11 mouse cellular contexts compared by ENCODE assay signal in the genomic region with DNA sequence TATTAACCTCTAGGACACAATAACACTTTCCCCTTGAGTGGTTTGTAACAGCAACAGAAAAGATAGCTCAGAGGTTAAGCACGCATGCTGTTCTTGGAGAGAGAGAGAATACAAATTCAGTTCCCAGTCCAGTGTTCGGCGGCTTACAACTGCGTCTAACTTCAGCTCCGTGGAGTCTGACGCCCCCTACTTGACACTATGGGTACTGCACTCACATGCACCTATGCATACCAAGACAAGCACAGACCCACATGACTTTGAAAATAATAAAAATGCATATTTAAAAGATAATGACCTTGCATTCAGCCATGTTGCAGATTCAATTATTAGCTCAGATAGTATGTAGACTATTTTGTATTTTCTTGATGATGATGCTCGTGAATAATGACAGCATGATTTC. TPM values are rescaled to one million over a fixed set of nuclear protein-coding genes. Genes with fewer than 3 reads are reported as not detected.
DNase-seq lines count a peak whose midpoint lies in the region; ATAC-seq and TF ChIP-seq lines count a peak whose summit lies in the region.
"Had no signal": no experiment of that assay in that cellular context is flagged by ENCODE, and none has a peak within 500 bp of the region (broad histone marks: within the 10 kb centered on the region; RNA-seq: fewer than 3 reads in every experiment).

No protein-coding gene starts in this region.

- no peaks in the 10 kb centered on the region for H3K36me3 ChIP-seq in liver, embryonic 12.5 days
- H3K36me3 ChIP-seq in E14TG2a.4 (ENCODE audit: insufficient read depth, low read length), result no peaks in the 10 kb centered on the region
- H3K36me3 ChIP-seq: kidney, embryonic 15.5 days had no signal

- no peak overlapping the region for H3K4me2 ChIP-seq in liver, embryonic 12.5 days
- H3K4me2 ChIP-seq: forebrain, embryonic 13.5 days; kidney, embryonic 15.5 days had no signal

- peak; percentile 11 for DNase-seq in liver
- DNase-seq in testis, postnatal 10 days (ENCODE audit: low spot score), result peak; percentile 58
- no peak for DNase-seq in c-Kit-positive CD71-positive TER-119-positive erythroid progenitor cells, embryonic 14.5 days (ENCODE audit: low spot score)
- no peak for DNase-seq in embryo, embryonic 11 days
- DNase-seq: lung, postnatal 4 days had no signal

- TF ChIP-seq CTCF in E14TG2a.4 (conservative IDR thresholded peaks at IDR 0.05; ENCODE audit: low read length), result peak; percentile 77
- 0 out of 2 replicates have a peak, but pooled peaks have one; percentile 20 for TF ChIP-seq CTCF in bone marrow macrophage, adult 2 months (IDR thresholded peaks at IDR 0.05; ENCODE audit: low read depth, low read length)

- WGBS in liver, embryonic 12.5 days (ENCODE audit: insufficient replicate concordance), result 40% methylated on average over 7 of the region's 7 CpGs

- no peak overlapping the region for H3K4me3 ChIP-seq in liver, embryonic 12.5 days
- H3K4me3 ChIP-seq in E14TG2a.4 (replicated peaks; ENCODE audit: low read length), result no peak overlapping the region
- H3K4me3 ChIP-seq in bone marrow macrophage, adult 2 months (ENCODE audit: insufficient read depth, low read length), result no peak overlapping the region
- H3K4me3 ChIP-seq: forebrain, embryonic 13.5 days; kidney, embryonic 15.5 days had no signal

- no peak overlapping the region for H3K9ac ChIP-seq in liver, embryonic 12.5 days
- H3K9ac ChIP-seq: forebrain, embryonic 13.5 days; kidney, embryonic 15.5 days had no signal

- H3K27ac ChIP-seq in liver, embryonic 12.5 days, result no peak overlapping the region
- no peak overlapping the region for H3K27ac ChIP-seq in bone marrow macrophage, adult 2 months (ENCODE audit: insufficient read depth, low read depth, low read length)
- H3K27ac ChIP-seq: forebrain, embryonic 13.5 days; kidney, embryonic 15.5 days had no signal

- no peaks in the 10 kb centered on the region for H3K9me3 ChIP-seq in liver, embryonic 12.5 days (replicated peaks)
- H3K9me3 ChIP-seq in E14TG2a.4 (ENCODE audit: low read length), result no peaks in the 10 kb centered on the region
- H3K9me3 ChIP-seq: forebrain, embryonic 13.5 days; kidney, embryonic 15.5 days had no signal

- no peak for ATAC-seq in liver, embryonic 12.5 days
- no peak for ATAC-seq in inflammation-experienced regulatory T-cells, adult 6 months
- ATAC-seq: forebrain, embryonic 13.5 days had no signal

- H3K27me3 ChIP-seq in liver, embryonic 12.5 days (replicated peaks), result no peaks in the 10 kb centered on the region
- H3K27me3 ChIP-seq in E14TG2a.4 (ENCODE audit: insufficient read depth, low read length), result no peaks in the 10 kb centered on the region
- H3K27me3 ChIP-seq: forebrain, embryonic 13.5 days; kidney, embryonic 15.5 days had no signal

- TF ChIP-seq POLR2A in bone marrow macrophage, adult 2 months (IDR thresholded peaks at IDR 0.05; ENCODE audit: borderline replicate concordance, low read depth, low read length), result no peak

- H3K4me1 ChIP-seq in liver, embryonic 12.5 days, result no peaks in the 10 kb centered on the region
- H3K4me1 ChIP-seq in E14TG2a.4 (replicated peaks; ENCODE audit: low read depth, low read length), result 0 out of 2 replicates have a peak, but pooled peaks cover 6% of the 10 kb centered on the region
- H3K4me1 ChIP-seq in bone marrow macrophage, adult 2 months (ENCODE audit: control insufficient read depth, insufficient read depth, low read length), result no peaks in the 10 kb centered on the region
- H3K4me1 ChIP-seq: forebrain, embryonic 13.5 days; kidney, embryonic 15.5 days had no signal

RNA-seq across cellular contexts. Expression of gene Zfp365, which starts 11.6 kb away (rescaled TPM):
- 0.12 and 0.17 TPM in 2 replicates for polyA plus RNA-seq in liver, embryonic 12.5 days (2016; fragmentation: Nextera tagmentation; extraction: Ambion mirVana)
- polyA plus RNA-seq in bone marrow macrophage, adult 2 months (2012; ENCODE audit: insufficient read depth, insufficient read length, missing spikeins), result not detected in 2 replicates
- polyA plus RNA-seq in inflammation-experienced regulatory T-cells, adult 6 months (2017; shearing (Covaris generic)), result 1 to 10 TPM; 3.5 to 5.9 (median 3.7) TPM

RNA-seq across cellular contexts. Expression of gene Rtkn2, which starts 55.3 kb away (rescaled TPM):
- 2.2 and 3.0 TPM in 2 replicates for polyA plus RNA-seq in liver, embryonic 12.5 days (2016; fragmentation: Nextera tagmentation; extraction: Ambion mirVana)
- 1.3 and 1.7 TPM in 2 replicates for polyA plus RNA-seq in bone marrow macrophage, adult 2 months (2012; ENCODE audit: insufficient read depth, insufficient read length, missing spikeins)
- polyA plus RNA-seq in inflammation-experienced regulatory T-cells, adult 6 months (2017; shearing (Covaris generic)), result under 1 TPM; 0.21 to 0.87 (median 0.41) TPM

Comparison
In these comparisons a context has a peak if more than half of its experiments do, and no peak if none do; other contexts are left out.
1. DNase-seq: peak in liver (single experiment) and testis, postnatal 10 days (single experiment); none in c-Kit-positive CD71-positive TER-119-positive erythroid progenitor cells, embryonic 14.5 days (single experiment) and embryo, embryonic 11 days (single experiment).